Mouse (Mus musculus): ENCODE measurements around the gene Fgfr2. TPM values are rescaled to one million over a fixed set of nuclear protein-coding genes. Genes with fewer than 3 reads are reported as not detected.

Gene Fgfr2
- polyA plus RNA-seq, 1 experiment from 2014 or later, result 81.1 TPM

- H3K4me2 ChIP-seq (replicated peaks), result peak overlapping the region; percentile 76
- H3K27ac ChIP-seq, result peak overlapping the region; percentile 88
- H3K4me1 ChIP-seq, result peaks cover 53% of the 10 kb centered on the region
- peak overlapping the region; percentile 81 for H3K9ac ChIP-seq
- no peaks in the 10 kb centered on the region for H3K9me3 ChIP-seq (replicated peaks)
- no peaks in the 10 kb centered on the region for H3K36me3 ChIP-seq
- under 1% methylated on average over 59 of the region's 59 CpGs for WGBS
- no peaks in the 10 kb centered on the region for H3K27me3 ChIP-seq
- peak; percentile 47; the same call in 1 of the 2 replicates for ATAC-seq (ENCODE audit: low FRiP score)
- peak overlapping the region; percentile 73 for H3K4me3 ChIP-seq
Measured at GRCm38 (mm10) chr7:132812619-132813415, 310.3 kb downstream of the Fgfr2 start.

GRCm38 (mm10) chr7:132811716-132812618 lies 311.2 kb downstream of the Fgfr2 start:
- Histone ChIP-seq H3K4me1 (peaks cover 61% of the 10 kb centered on the region), H3K36me3 (no peaks in the 10 kb centered on the region), H3K4me2 (replicated peaks) (peak overlapping the region; percentile 76), H3K4me3 (peak overlapping the region; percentile 73), H3K9me3 (replicated peaks) (no peaks in the 10 kb centered on the region), H3K27ac (peak overlapping the region; percentile 88; the same call in 1 of the 2 replicates), H3K27me3 (no peaks in the 10 kb centered on the region), H3K9ac (peak overlapping the region; percentile 81)
- ATAC-seq (ENCODE audit: low FRiP score), result no peak
- 11% methylated on average over 23 of the region's 23 CpGs for WGBS

- no peaks in the 10 kb centered on the region for H3K9me3 ChIP-seq (replicated peaks)
- no peak overlapping the region for H3K9ac ChIP-seq
- H3K27me3 ChIP-seq, result no peaks in the 10 kb centered on the region
- H3K36me3 ChIP-seq, result no peaks in the 10 kb centered on the region
- 50% methylated on average over 1 of the region's 1 CpGs for WGBS
- peak overlapping the region; percentile 75; the same call in 1 of the 2 replicates for H3K27ac ChIP-seq
- peak; percentile 23; the same call in 1 of the 2 replicates for ATAC-seq (ENCODE audit: low FRiP score)
- peaks cover 72% of the 10 kb centered on the region for H3K4me1 ChIP-seq
- peak overlapping the region; percentile 76 for H3K4me2 ChIP-seq (replicated peaks)
- peak overlapping the region; percentile 73; the same call in 1 of the 2 replicates for H3K4me3 ChIP-seq
Measured at GRCm38 (mm10) chr7:132810879-132811278, 312.3 kb downstream of the Fgfr2 start.

- Histone ChIP-seq H3K27ac (peak overlapping the region; percentile 75), H3K27me3 (no peaks in the 10 kb centered on the region), H3K9ac (no peak overlapping the region), H3K4me1 (peaks cover 74% of the 10 kb centered on the region), H3K4me3 (no peak overlapping the region), H3K9me3 (replicated peaks) (no peaks in the 10 kb centered on the region), H3K36me3 (no peaks in the 10 kb centered on the region), H3K4me2 (replicated peaks) (peak overlapping the region; percentile 76)
- ATAC-seq (ENCODE audit: low FRiP score), result peak; percentile 30; the same call in 1 of the 2 replicates
- 12% methylated on average over 6 of the region's 6 CpGs for WGBS
Measured at GRCm38 (mm10) chr7:132810368-132810767, 312.8 kb downstream of the Fgfr2 start.

- 14% methylated on average over 6 of the region's 6 CpGs for WGBS
- Histone ChIP-seq H3K9me3 (replicated peaks) (no peaks in the 10 kb centered on the region), H3K27ac (peak overlapping the region; percentile 75)
Measured at GRCm38 (mm10) chr7:132809721-132810120, 313.4 kb downstream of the Fgfr2 start.

GRCm38 (mm10) chr7:132808841-132809682 lies 314.1 kb downstream of the Fgfr2 start:
- Histone ChIP-seq H3K9ac (peak overlapping the region; percentile 44; the same call in 1 of the 2 replicates), H3K27ac (peak overlapping the region; percentile 83), H3K27me3 (no peaks in the 10 kb centered on the region), H3K36me3 (no peaks in the 10 kb centered on the region), H3K9me3 (replicated peaks) (no peaks in the 10 kb centered on the region), H3K4me3 (0 out of 2 replicates have a peak overlapping the region, but pooled peaks have one; percentile 3), H3K4me2 (replicated peaks) (peak overlapping the region; percentile 76), H3K4me1 (peaks cover 77% of the 10 kb centered on the region)
- 1% methylated on average over 20 of the region's 20 CpGs for WGBS
- ATAC-seq (ENCODE audit: low FRiP score), result peak; percentile 42

More at GRCm38 (mm10) chr7:132809721-132810120, 313.4 kb downstream of the Fgfr2 start:
- no peak for ATAC-seq (ENCODE audit: low FRiP score)
- H3K4me1 ChIP-seq, result peaks cover 78% of the 10 kb centered on the region
- no peak overlapping the region for H3K4me3 ChIP-seq
- no peaks in the 10 kb centered on the region for H3K27me3 ChIP-seq
- no peak overlapping the region for H3K9ac ChIP-seq
- H3K36me3 ChIP-seq, result no peaks in the 10 kb centered on the region
- H3K4me2 ChIP-seq (replicated peaks), result peak overlapping the region; percentile 76

GRCm38 (mm10) chr7:132808051-132808796 lies 314.9 kb downstream of the Fgfr2 start:
- WGBS, result 45% methylated on average over 7 of the region's 7 CpGs
- Histone ChIP-seq H3K36me3 (no peaks in the 10 kb centered on the region), H3K9ac (no peak overlapping the region; the same call in 1 of the 2 replicates), H3K27me3 (no peaks in the 10 kb centered on the region), H3K4me1 (peaks cover 77% of the 10 kb centered on the region), H3K9me3 (replicated peaks) (no peaks in the 10 kb centered on the region), H3K4me2 (replicated peaks) (peak overlapping the region; percentile 76; the same call in 1 of the 2 replicates), H3K4me3 (no peak overlapping the region), H3K27ac (peak overlapping the region; percentile 83)
- no peak for ATAC-seq (ENCODE audit: low FRiP score)

GRCm38 (mm10) chr7:132806926-132807857 lies 316.0 kb downstream of the Fgfr2 start:
- no peak overlapping the region for H3K4me2 ChIP-seq (replicated peaks)
- H3K4me1 ChIP-seq, result peaks cover 77% of the 10 kb centered on the region
- no peaks in the 10 kb centered on the region for H3K9me3 ChIP-seq (replicated peaks)
- WGBS, result 60% methylated on average over 13 of the region's 13 CpGs
- H3K36me3 ChIP-seq, result no peaks in the 10 kb centered on the region
- H3K27me3 ChIP-seq, result no peaks in the 10 kb centered on the region
- 0 out of 2 replicates have a peak overlapping the region, but pooled peaks have one; percentile 9 for H3K9ac ChIP-seq
- ATAC-seq (ENCODE audit: low FRiP score), result no peak
- H3K4me3 ChIP-seq, result no peak overlapping the region
- peak overlapping the region; percentile 83; the same call in 1 of the 2 replicates for H3K27ac ChIP-seq

GRCm38 (mm10) chr7:132806286-132806685 lies 316.9 kb downstream of the Fgfr2 start:
- no peak overlapping the region for H3K4me3 ChIP-seq
- no peaks in the 10 kb centered on the region for H3K9me3 ChIP-seq (replicated peaks)
- no peak overlapping the region for H3K9ac ChIP-seq
- peaks cover 68% of the 10 kb centered on the region for H3K4me1 ChIP-seq
- 62% methylated on average over 5 of the region's 5 CpGs for WGBS
- no peaks in the 10 kb centered on the region for H3K27me3 ChIP-seq
- H3K4me2 ChIP-seq (replicated peaks), result no peak overlapping the region
- H3K27ac ChIP-seq, result peak overlapping the region; percentile 35; the same call in 1 of the 2 replicates
- H3K36me3 ChIP-seq, result no peaks in the 10 kb centered on the region
- ATAC-seq (ENCODE audit: low FRiP score), result no peak

- Histone ChIP-seq H3K4me2 (replicated peaks) (no peak overlapping the region), H3K27me3 (no peaks in the 10 kb centered on the region), H3K4me3 (no peak overlapping the region), H3K9me3 (replicated peaks) (no peaks in the 10 kb centered on the region), H3K4me1 (peaks cover 57% of the 10 kb centered on the region), H3K9ac (no peak overlapping the region), H3K27ac (no peak overlapping the region), H3K36me3 (no peaks in the 10 kb centered on the region)
- WGBS, result 83% methylated on average over 5 of the region's 5 CpGs
- no peak for ATAC-seq (ENCODE audit: low FRiP score)
Measured at GRCm38 (mm10) chr7:132804951-132805350, 318.2 kb downstream of the Fgfr2 start.

All from hindbrain, embryonic 12.5 days (tissue).